Mouse (Mus musculus) neural tube, embryonic 12.5 days (tissue): ENCODE data around the gene Rpn2. TPM values are rescaled to one million over a fixed set of nuclear protein-coding genes. Genes with fewer than 3 reads are reported as not detected.

Source experiments
- ATAC-seq: fragments of 200-750 bp; cut with Nextera tagmentation; 2 replicates; pipeline ENCODE4 v1.8.0; 2017; ENCODE audit warnings: low read depth, mild to moderate bottlenecking, moderate TSS enrichment, moderate library complexity; ENCODE audit not compliant: low FRiP score
- H3K27ac ChIP-seq: fragments of 300-500 bp; sonication (generic); 2 replicates; pipeline ENCODE4 v1.5.1; 2016
- H3K27me3 ChIP-seq: fragments of 300-500 bp; sonication (generic); replicated peaks from 2 replicates; pipeline ENCODE4 v1.6.1; 2016; ENCODE audit warnings: mild to moderate bottlenecking
- H3K36me3 ChIP-seq: fragments of 300-500 bp; sonication (generic); 2 replicates; pipeline ENCODE4 v1.6.1; 2016; ENCODE audit warnings: mild to moderate bottlenecking
- H3K4me1 ChIP-seq: fragments of 300-500 bp; sonication (generic); 2 replicates; pipeline ENCODE4 v1.6.1; 2016
- H3K4me2 ChIP-seq: fragments of 300-500 bp; sonication (generic); replicated peaks from 2 replicates; pipeline ENCODE4 v1.6.1; 2016; ENCODE audit warnings: mild to moderate bottlenecking
- H3K4me3 ChIP-seq: fragments of 300-500 bp; sonication (generic); 2 replicates; pipeline ENCODE4 v1.5.1; 2016
- H3K9ac ChIP-seq: fragments of 300-500 bp; sonication (generic); 2 replicates; pipeline ENCODE4 v1.6.1; 2016; ENCODE audit warnings: mild to moderate bottlenecking
- H3K9me3 ChIP-seq: fragments of 300-500 bp; sonication (generic); 2 replicates; pipeline ENCODE4 v1.6.1; 2016; ENCODE audit warnings: mild to moderate bottlenecking
- WGBS: fragments of 180-500 bp; shearing (Covaris S2); methylation state at CpG from one replicate; pipeline ENCODE4 v1.1.7; 2016; 5-methylcytosine and 5-hydroxymethylcytosine counted together
- polyA plus RNA-seq: library from polyadenylated mRNA; unstranded; fragments of >200 nt; fragmentation: Nextera tagmentation; extraction: Ambion mirVana; gene quantifications from 2 replicates; pipeline ENCODE4 v1.2.1, GENCODE M21; 2016

The Rpn2 gene
- polyA plus RNA-seq, 1 experiment from 2014 or later: 234 TPM

- H3K4me1 ChIP-seq: peaks cover 13% of the 10 kb centered on the region
- WGBS: 92% methylated on average over 9 of the region's 9 CpGs
These were observed 87.9 kb downstream of the Rpn2 start for GRCm38 (mm10) chr2:157366762-157367161.

GRCm38 (mm10) chr2:157367184-157367893, 88.5 kb downstream of the Rpn2 start, which contains the start of gene Manbal:
Gene Manbal (plus strand): TSS chr2:157367594.
- no peaks in the 10 kb centered on the region for H3K27me3 ChIP-seq
- peak; percentile 92 for ATAC-seq
- peaks cover 13% of the 10 kb centered on the region for H3K4me1 ChIP-seq
- H3K9ac ChIP-seq: peak within 1 kb of the TSS; percentile 87
- H3K27ac ChIP-seq: peak within 1 kb of the TSS; percentile 75
- WGBS: 4% methylated on average over 42 of the region's 42 CpGs
- no peaks in the 10 kb centered on the region for H3K36me3 ChIP-seq
- H3K4me2 ChIP-seq: peak within 1 kb of the TSS; percentile 90
- no peaks in the 10 kb centered on the region for H3K9me3 ChIP-seq
- peak within 1 kb of the TSS; percentile 81 for H3K4me3 ChIP-seq

More at GRCm38 (mm10) chr2:157366762-157367161, 87.9 kb downstream of the Rpn2 start:
- Histone ChIP-seq H3K36me3 (no peaks in the 10 kb centered on the region), H3K9me3 (no peaks in the 10 kb centered on the region), H3K27ac (no peak overlapping the region), H3K4me2 (peak overlapping the region; percentile 90), H3K27me3 (no peaks in the 10 kb centered on the region), H3K9ac (0 out of 2 replicates have a peak overlapping the region, but pooled peaks have one; percentile 87), H3K4me3 (no peak overlapping the region)
- no peak for ATAC-seq

GRCm38 (mm10) chr2:157367991-157368390, 89.2 kb downstream of the Rpn2 start:
- Histone ChIP-seq H3K9me3 (no peaks in the 10 kb centered on the region), H3K27me3 (no peaks in the 10 kb centered on the region), H3K4me3 (peak overlapping the region; percentile 81), H3K9ac (peak overlapping the region; percentile 87), H3K27ac (peak overlapping the region; percentile 75), H3K36me3 (no peaks in the 10 kb centered on the region), H3K4me2 (peak overlapping the region; percentile 90), H3K4me1 (peaks cover 13% of the 10 kb centered on the region)
- 9% methylated on average over 13 of the region's 13 CpGs for WGBS
- peak; percentile 30; the same call in 1 of the 2 replicates for ATAC-seq

- no peak overlapping the region for H3K27ac ChIP-seq
- H3K9me3 ChIP-seq: no peaks in the 10 kb centered on the region
- no peak overlapping the region for H3K9ac ChIP-seq
- H3K4me3 ChIP-seq: no peak overlapping the region
- ATAC-seq: no peak
- no peak overlapping the region for H3K4me2 ChIP-seq
- no peaks in the 10 kb centered on the region for H3K27me3 ChIP-seq
- H3K36me3 ChIP-seq: peaks cover 4% of the 10 kb centered on the region; the same call in 1 of the 2 replicates
- peaks cover 30% of the 10 kb centered on the region for H3K4me1 ChIP-seq
- WGBS: 87% methylated on average over 6 of the region's 6 CpGs
These were observed 92.9 kb downstream of the Rpn2 start for GRCm38 (mm10) chr2:157371696-157372095.

GRCm38 (mm10) chr2:157373681-157374080, 94.9 kb downstream of the Rpn2 start:
- Histone ChIP-seq H3K9ac (no peak overlapping the region), H3K36me3 (peaks cover 4% of the 10 kb centered on the region; the same call in 1 of the 2 replicates), H3K4me2 (no peak overlapping the region), H3K27ac (no peak overlapping the region), H3K9me3 (no peaks in the 10 kb centered on the region), H3K4me1 (peaks cover 25% of the 10 kb centered on the region), H3K4me3 (no peak overlapping the region), H3K27me3 (no peaks in the 10 kb centered on the region)
- no peak for ATAC-seq
- 87% methylated on average over 3 of the region's 3 CpGs for WGBS

GRCm38 (mm10) chr2:157375051-157375450, 96.2 kb downstream of the Rpn2 start:
- Histone ChIP-seq H3K27ac (no peak overlapping the region), H3K4me2 (0 out of 2 replicates have a peak overlapping the region, but pooled peaks have one; percentile 38), H3K9ac (no peak overlapping the region), H3K27me3 (no peaks in the 10 kb centered on the region), H3K4me3 (no peak overlapping the region), H3K4me1 (peaks cover 21% of the 10 kb centered on the region), H3K36me3 (peaks cover 11% of the 10 kb centered on the region), H3K9me3 (no peaks in the 10 kb centered on the region)
- ATAC-seq: no peak
- WGBS: 47% methylated on average over 8 of the region's 8 CpGs

Other genes starting within 250 kb of the Rpn2 start
- gene Soga1, start 199.8 kb upstream of the Rpn2 start, polyA plus RNA-seq: 6.1 TPM in 2 replicates
- gene Tldc2, start 192.0 kb upstream of the Rpn2 start, polyA plus RNA-seq: not detected in 2 replicates
- gene Samhd1, start 143.8 kb upstream of the Rpn2 start, polyA plus RNA-seq: 15.9 and 17.5 TPM in 2 replicates
- 17.3 and 19.3 TPM in 2 replicates for gene Rbl1, start 74.5 kb upstream of the Rpn2 start, polyA plus RNA-seq
- gene Mroh8, start 532 bp downstream of the Rpn2 start, polyA plus RNA-seq: 0.82 and 0.91 TPM in 2 replicates
- gene Ghrh, start 68.5 kb downstream of the Rpn2 start, polyA plus RNA-seq: 0.60 TPM in 1 of 2 replicates, not detected in the other
- 76.8 and 79.0 TPM in 2 replicates for gene Manbal, start 88.6 kb downstream of the Rpn2 start, polyA plus RNA-seq
- 34.2 and 38.1 TPM in 2 replicates for gene Src, start 139.4 kb downstream of the Rpn2 start, polyA plus RNA-seq